Mouse (Mus musculus) stomach, postnatal 0 days (tissue): ENCODE measurements around the gene Apoa4.

Source experiments
- CTCF ChIP-seq: IDR thresholded peaks from 2 replicates; pipeline ENCODE4 v1.5.1; 2016; ENCODE audit warnings: antibody characterized with exemption, low read depth, mild to moderate bottlenecking, moderate library complexity
- EP300 ChIP-seq: optimal IDR thresholded peaks from 2 replicates; pipeline ENCODE3; 2016; ENCODE audit warnings: antibody characterized with exemption

DNA sequence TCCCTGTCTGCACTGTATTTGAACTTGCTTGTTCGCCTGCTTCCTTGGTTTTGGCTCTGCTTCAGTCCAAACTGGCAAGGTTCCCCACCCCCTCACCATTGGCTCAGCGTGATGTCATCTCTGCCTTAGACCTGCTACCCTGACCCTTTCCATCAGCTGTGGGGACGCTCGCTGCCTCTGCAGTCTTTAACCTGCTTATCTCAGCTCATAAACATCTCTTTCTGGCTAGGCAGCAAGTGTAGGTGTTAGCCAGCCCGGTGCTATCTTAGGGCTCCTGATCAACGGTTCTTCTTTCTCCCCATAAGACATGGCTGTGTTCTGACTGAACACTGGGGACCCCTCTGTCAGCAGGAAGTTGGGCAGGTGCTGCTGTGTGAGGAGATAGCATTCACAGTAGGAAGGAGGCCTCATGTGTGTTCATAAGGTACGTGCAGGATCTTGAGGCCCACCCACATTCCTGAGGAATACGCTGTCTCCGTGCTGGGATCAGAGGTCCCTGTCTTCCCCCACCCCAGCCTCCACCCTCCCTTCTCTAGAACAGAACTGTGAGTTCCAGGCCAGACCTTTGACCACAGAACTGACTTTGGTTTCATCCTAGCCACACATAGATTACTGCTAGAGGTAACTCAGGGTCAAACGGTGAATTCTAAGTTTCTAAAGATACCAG is 33.5 kb upstream of the Apoa4 start:
- no peak for TF ChIP-seq CTCF
- no peak for TF ChIP-seq EP300
